Mouse (Mus musculus) kidney, embryonic 14.5 days (tissue): ENCODE measurements at regions not wholly inside any gene's neighbourhood (a gene's known extent, or its start where the extent isn't known, plus 50 kb on each side); places are given as distances from the start of the nearest gene placed in this dataset.

Experiments
- ATAC-seq: fragments of 200-750 bp; cut with Nextera tagmentation; 2 replicates; pipeline ENCODE4 v1.8.0; 2017; ENCODE audit warnings: moderate number of reproducible peaks, mild to moderate bottlenecking, moderate TSS enrichment, moderate library complexity; ENCODE audit not compliant: low FRiP score, low TSS enrichment
- H3K27ac ChIP-seq: fragments of 300-500 bp; sonication (generic); 2 replicates; pipeline ENCODE4 v1.5.1; 2014; ENCODE audit warnings: low read depth, mild to moderate bottlenecking, low read length, moderate library complexity, mixed read lengths
- H3K27me3 ChIP-seq: fragments of 300-500 bp; sonication (generic); 2 replicates; pipeline ENCODE4 v1.6.1; 2014; ENCODE audit warnings: mild to moderate bottlenecking, low read length; ENCODE audit not compliant: control insufficient read depth, insufficient read depth
- H3K36me3 ChIP-seq: fragments of 300-500 bp; sonication (generic); 2 replicates; pipeline ENCODE4 v1.6.1; 2014; ENCODE audit warnings: low read length, mixed read lengths; ENCODE audit not compliant: control insufficient read depth, insufficient read depth
- H3K4me1 ChIP-seq: fragments of 300-500 bp; sonication (generic); 2 replicates; pipeline ENCODE4 v1.6.1; 2014; ENCODE audit warnings: low read length, mixed read lengths; ENCODE audit not compliant: control insufficient read depth, insufficient read depth
- H3K4me2 ChIP-seq: fragments of 300-500 bp; sonication (generic); replicated peaks from 2 replicates; pipeline ENCODE4 v1.6.1; 2014; ENCODE audit warnings: low read depth, mild to moderate bottlenecking, low read length
- H3K4me3 ChIP-seq: fragments of 300-500 bp; sonication (generic); 2 replicates; pipeline ENCODE4 v1.5.1; 2014; ENCODE audit warnings: mild to moderate bottlenecking, low read length
- H3K9ac ChIP-seq: fragments of 300-500 bp; sonication (generic); 2 replicates; pipeline ENCODE4 v1.6.1; 2014; ENCODE audit warnings: low read depth, mild to moderate bottlenecking, low read length, moderate library complexity
- H3K9me3 ChIP-seq: fragments of 300-500 bp; sonication (generic); 2 replicates; pipeline ENCODE4 v1.6.1; 2016; ENCODE audit warnings: low read length; ENCODE audit not compliant: control insufficient read depth
- WGBS: fragments of 180-500 bp; shearing (Covaris S2); extraction: QIAGEN DNeasy Blood & Tissue Kit; methylation state at CpG from one replicate; pipeline ENCODE4 v1.1.7; 2014; 5-methylcytosine and 5-hydroxymethylcytosine counted together

GRCm38 (mm10) chr3:9146481-9146880, 463.4 kb downstream of the Zfp704 start:
- no peaks in the 10 kb centered on the region for H3K36me3 ChIP-seq
- H3K27ac ChIP-seq, result no peak overlapping the region
- WGBS, result 61% methylated on average over 6 of the region's 6 CpGs
- H3K27me3 ChIP-seq, result no peaks in the 10 kb centered on the region
- no peak overlapping the region for H3K9ac ChIP-seq
- ATAC-seq, result no peak
- H3K4me2 ChIP-seq, result no peak overlapping the region
- no peaks in the 10 kb centered on the region for H3K9me3 ChIP-seq
- H3K4me3 ChIP-seq, result no peak overlapping the region
- H3K4me1 ChIP-seq, result no peaks in the 10 kb centered on the region

- Histone ChIP-seq H3K27ac (no peak overlapping the region), H3K36me3 (no peaks in the 10 kb centered on the region), H3K4me3 (no peak overlapping the region), H3K27me3 (no peaks in the 10 kb centered on the region), H3K9me3 (no peaks in the 10 kb centered on the region), H3K4me2 (no peak overlapping the region), H3K4me1 (no peaks in the 10 kb centered on the region), H3K9ac (no peak overlapping the region)
- WGBS, result 75% methylated on average over 7 of the region's 7 CpGs
- ATAC-seq, result no peak
Measured at GRCm38 (mm10) chr3:9145612-9146011, 464.3 kb downstream of the Zfp704 start.

- no peak for ATAC-seq
- Histone ChIP-seq H3K4me3 (no peak overlapping the region), H3K4me2 (no peak overlapping the region), H3K36me3 (no peaks in the 10 kb centered on the region), H3K9ac (no peak overlapping the region), H3K9me3 (no peaks in the 10 kb centered on the region), H3K27ac (no peak overlapping the region), H3K4me1 (no peaks in the 10 kb centered on the region), H3K27me3 (no peaks in the 10 kb centered on the region)
- WGBS, result 77% methylated on average over 5 of the region's 5 CpGs
Measured at GRCm38 (mm10) chr3:9141836-9142235, 468.0 kb downstream of the Zfp704 start.

- ATAC-seq, result no peak; the same call in 1 of the 2 replicates
- 67% methylated on average over 22 of the region's 22 CpGs for WGBS
- H3K27ac ChIP-seq, result no peak overlapping the region
- H3K27me3 ChIP-seq, result no peaks in the 10 kb centered on the region
- no peaks in the 10 kb centered on the region for H3K4me1 ChIP-seq
- no peak overlapping the region for H3K4me2 ChIP-seq
- no peak overlapping the region for H3K9ac ChIP-seq
- H3K4me3 ChIP-seq, result no peak overlapping the region
- no peaks in the 10 kb centered on the region for H3K9me3 ChIP-seq
- no peaks in the 10 kb centered on the region for H3K36me3 ChIP-seq
Measured at GRCm38 (mm10) chr3:9137131-9137874, 472.6 kb downstream of the Zfp704 start.

DNA sequence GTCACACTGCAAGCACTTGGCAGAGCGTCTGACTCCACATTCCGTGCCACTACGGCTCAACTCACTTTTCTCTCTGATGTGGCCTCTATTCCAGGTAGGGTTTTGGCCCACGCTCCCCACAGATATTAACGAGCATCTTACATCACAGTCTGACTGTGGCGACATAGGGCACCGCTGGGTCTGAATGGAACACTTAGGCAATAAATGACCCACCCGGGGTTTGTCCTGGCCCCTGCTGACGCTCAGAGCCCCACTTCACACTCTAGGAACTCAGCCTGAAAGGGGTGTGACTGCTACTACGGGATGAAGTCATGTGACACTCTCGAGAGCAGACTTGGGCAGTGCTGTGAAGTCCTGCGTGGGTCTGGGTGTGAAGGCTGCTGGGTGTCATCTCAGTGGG, 475.9 kb downstream of the Zfp704 start:
- Histone ChIP-seq H3K4me2 (no peak overlapping the region), H3K4me3 (no peak overlapping the region), H3K36me3 (no peaks in the 10 kb centered on the region), H3K27me3 (no peaks in the 10 kb centered on the region), H3K4me1 (no peaks in the 10 kb centered on the region), H3K9ac (no peak overlapping the region), H3K27ac (no peak overlapping the region), H3K9me3 (no peaks in the 10 kb centered on the region)
- no peak for ATAC-seq
- WGBS, result 60% methylated on average over 12 of the region's 12 CpGs

- Histone ChIP-seq H3K9ac (no peak overlapping the region), H3K9me3 (no peaks in the 10 kb centered on the region), H3K27me3 (no peaks in the 10 kb centered on the region), H3K4me3 (no peak overlapping the region), H3K27ac (no peak overlapping the region), H3K36me3 (no peaks in the 10 kb centered on the region), H3K4me1 (no peaks in the 10 kb centered on the region), H3K4me2 (no peak overlapping the region)
- no peak for ATAC-seq
- WGBS, result 69% methylated on average over 12 of the region's 12 CpGs
Measured at GRCm38 (mm10) chr3:9132104-9132751, 477.7 kb downstream of the Zfp704 start.

DNA sequence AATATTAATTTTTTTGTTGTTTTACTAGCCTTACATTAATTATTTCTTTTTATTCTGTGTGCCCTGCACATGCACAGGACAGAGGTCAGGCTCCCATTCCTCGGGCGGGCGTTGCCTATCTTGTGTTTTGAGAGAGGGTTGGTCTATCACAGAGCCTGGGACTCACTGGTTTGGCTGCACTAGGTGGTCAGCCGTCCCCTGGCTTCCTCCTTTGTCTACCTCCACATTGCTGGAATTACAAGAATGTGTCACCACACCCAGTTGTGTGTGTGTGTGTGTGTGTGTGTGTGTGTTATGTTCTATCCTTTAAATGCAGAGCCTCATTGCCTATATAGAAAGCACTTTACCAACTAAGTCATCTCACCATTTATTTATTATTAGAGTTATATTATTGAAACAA, 478.5 kb downstream of the Zfp704 start:
- H3K27me3 ChIP-seq, result no peaks in the 10 kb centered on the region
- no peak overlapping the region for H3K4me2 ChIP-seq
- no peaks in the 10 kb centered on the region for H3K36me3 ChIP-seq
- no peak for ATAC-seq
- no peaks in the 10 kb centered on the region for H3K4me1 ChIP-seq
- no peaks in the 10 kb centered on the region for H3K9me3 ChIP-seq
- no peak overlapping the region for H3K9ac ChIP-seq
- WGBS, result 78% methylated on average over 4 of the region's 4 CpGs
- H3K27ac ChIP-seq, result no peak overlapping the region
- H3K4me3 ChIP-seq, result no peak overlapping the region

GRCm38 (mm10) chr3:9128407-9128806, 481.5 kb downstream of the Zfp704 start:
- Histone ChIP-seq H3K36me3 (no peaks in the 10 kb centered on the region), H3K4me3 (no peak overlapping the region), H3K9me3 (no peaks in the 10 kb centered on the region), H3K27me3 (no peaks in the 10 kb centered on the region), H3K27ac (no peak overlapping the region), H3K4me1 (no peaks in the 10 kb centered on the region), H3K4me2 (no peak overlapping the region), H3K9ac (no peak overlapping the region)
- ATAC-seq, result no peak
- WGBS, result 75% methylated on average over 4 of the region's 4 CpGs

GRCm38 (mm10) chr3:9123079-9123478, 486.8 kb downstream of the Zfp704 start:
- no peak for ATAC-seq
- Histone ChIP-seq H3K4me1 (no peaks in the 10 kb centered on the region), H3K27me3 (no peaks in the 10 kb centered on the region), H3K9me3 (no peaks in the 10 kb centered on the region), H3K9ac (no peak overlapping the region), H3K4me3 (no peak overlapping the region), H3K4me2 (no peak overlapping the region), H3K36me3 (no peaks in the 10 kb centered on the region), H3K27ac (no peak overlapping the region)
- 59% methylated on average over 5 of the region's 5 CpGs for whole genome bisulfite sequencing
